Mouse (Mus musculus) myocyte (in vitro differentiated cells): Measurements from ENCODE around the gene Wee2. TPM values are rescaled to one million over a fixed set of nuclear protein-coding genes. Genes with fewer than 3 reads are reported as not detected.

Experiments used
- H3K27me3 ChIP-seq: one replicate; pipeline ENCODE4 v1.6.1; 2011; ENCODE audit not compliant: control insufficient read depth, insufficient read depth, insufficient read length
- H3K36me3 ChIP-seq: one replicate; pipeline ENCODE4 v1.6.1; 2011; ENCODE audit not compliant: control insufficient read depth, insufficient read depth
- H3K4me2 ChIP-seq: one replicate; pipeline ENCODE4 v1.6.1; 2011; ENCODE audit warnings: low read depth, control low read depth
- H3K4me3 ChIP-seq: one replicate; pipeline ENCODE4 v1.5.1; 2011; ENCODE audit warnings: mild to moderate bottlenecking, control low read depth, moderate library complexity
- H3K79me2 ChIP-seq: one replicate; pipeline ENCODE4 v1.6.1; 2011; ENCODE audit not compliant: control insufficient read depth, insufficient read depth
- H3ac ChIP-seq: one replicate; pipeline ENCODE4 v1.6.1; 2011; ENCODE audit not compliant: control insufficient read depth, insufficient read length
- CEBPB ChIP-seq: IDR thresholded peaks from 2 replicates; pipeline ENCODE4 v1.6.1; 2011; ENCODE audit warnings: mild to moderate bottlenecking, moderate library complexity; ENCODE audit not compliant: poor library complexity, insufficient read depth, severe bottlenecking
- E2F4 ChIP-seq: IDR thresholded peaks from one replicate; pipeline ENCODE4 v1.6.1; 2011; ENCODE audit warnings: mild to moderate bottlenecking, control low read depth, moderate library complexity; ENCODE audit not compliant: insufficient read depth
- MAX ChIP-seq: IDR thresholded peaks from one replicate; pipeline ENCODE4 v1.6.1; 2011; ENCODE audit warnings: low read depth, mild to moderate bottlenecking, control low read depth
- MYOD1 ChIP-seq, 3 experiments: IDR thresholded peaks; one replicate each; pipeline ENCODE4 v1.6.1; 2011; ENCODE audit warnings: control low read depth in 2 of 3, low read depth in 2 of 3, mild to moderate bottlenecking in 2 of 3, moderate library complexity in 1 of 3; ENCODE audit not compliant: insufficient read length in 2 of 3, control insufficient read depth in 1 of 3
- MYOG ChIP-seq, 3 experiments: IDR thresholded peaks; one replicate each; pipeline ENCODE4 v1.6.1; 2011; ENCODE audit warnings: control low read depth in 2 of 3, low read depth in 2 of 3, mild to moderate bottlenecking in 2 of 3; ENCODE audit not compliant: insufficient read length in 2 of 3, control insufficient read depth in 1 of 3, insufficient read depth in 1 of 3
- POLR2A ChIP-seq: IDR thresholded peaks from one replicate; pipeline ENCODE4 v1.6.1; 2011; ENCODE audit warnings: low read depth, mild to moderate bottlenecking, control low read depth, moderate library complexity; ENCODE audit not compliant: insufficient read length
- POLR2AphosphoS2 ChIP-seq: IDR thresholded peaks from one replicate; pipeline ENCODE4 v1.6.1; 2011; ENCODE audit warnings: low read depth, control low read depth; ENCODE audit not compliant: insufficient read length
- REST ChIP-seq: IDR thresholded peaks from one replicate; pipeline ENCODE4 v1.6.1; 2011; ENCODE audit warnings: mild to moderate bottlenecking, control low read depth, moderate library complexity; ENCODE audit not compliant: insufficient read depth, insufficient read length
- SRF ChIP-seq: IDR thresholded peaks from one replicate; pipeline ENCODE4 v1.6.1; 2011; ENCODE audit warnings: low read depth; ENCODE audit not compliant: control insufficient read depth, insufficient read length
- TCF12 ChIP-seq: IDR thresholded peaks from one replicate; pipeline ENCODE4 v1.6.1; 2011; ENCODE audit warnings: mild to moderate bottlenecking, control low read depth; ENCODE audit not compliant: poor library complexity, insufficient read depth, severe bottlenecking
- TCF3 ChIP-seq: IDR thresholded peaks from one replicate; pipeline ENCODE4 v1.6.1; 2011; ENCODE audit warnings: low read depth, control low read depth; ENCODE audit not compliant: insufficient read length
- USF1 ChIP-seq: IDR thresholded peaks from one replicate; pipeline ENCODE4 v1.6.1; 2011; ENCODE audit warnings: low read depth, mild to moderate bottlenecking, control low read depth, moderate library complexity
- polyA plus RNA-seq: library from polyadenylated mRNA; unstranded; fragments of >200 nt; fragmentation: generic; extraction: Trizol; gene quantifications from one replicate; pipeline ENCODE4 v1.2.1, GENCODE M21; 2012; ENCODE audit warnings: missing spikeins

Wee2 gene
- polyA plus RNA-seq, 1 experiment: not detected

- Histone ChIP-seq H3K4me2 (no peak overlapping the region), H3K79me2 (no peaks in the 10 kb centered on the region), H3K36me3 (no peaks in the 10 kb centered on the region), H3K4me3 (no peak overlapping the region), H3ac (no peak overlapping the region), H3K27me3 (no peaks in the 10 kb centered on the region)
- TF ChIP-seq E2F4 (no peak), REST (no peak), POLR2A (no peak), TCF12 (no peak), CEBPB (no peak), USF1 (no peak), MYOD1 (IDR thresholded peaks at IDR 0.05; ENCODE audit: control insufficient read depth in 1 of 3, insufficient read length in 2 of 3, low read depth in 2 of 3) (no peak)
These were observed 27.8 kb upstream of the Wee2 start for GRCm38 (mm10) chr6:40411085-40411484.

GRCm38 (mm10) chr6:40413046-40413445 lies 25.8 kb upstream of the Wee2 start:
- Histone ChIP-seq H3K79me2 (no peaks in the 10 kb centered on the region), H3ac (no peak overlapping the region), H3K4me3 (no peak overlapping the region), H3K4me2 (no peak overlapping the region), H3K27me3 (no peaks in the 10 kb centered on the region), H3K36me3 (no peaks in the 10 kb centered on the region)
- TF ChIP-seq MYOD1 (IDR thresholded peaks at IDR 0.05; ENCODE audit: control insufficient read depth in 1 of 3, insufficient read length in 2 of 3, low read depth in 2 of 3) (no peak), MAX (no peak), TCF12 (no peak), POLR2A (no peak), USF1 (no peak), POLR2AphosphoS2 (no peak), CEBPB (no peak), SRF (no peak), MYOG (IDR thresholded peaks at IDR 0.05; ENCODE audit: control insufficient read depth in 1 of 3, insufficient read depth in 1 of 3, insufficient read length in 2 of 3, low read depth in 2 of 3) (no peak), E2F4 (no peak), REST (no peak), TCF3 (no peak)

GRCm38 (mm10) chr6:40413565-40413964 lies 25.3 kb upstream of the Wee2 start:
- no peak overlapping the region for H3ac ChIP-seq
- no peak overlapping the region for H3K4me3 ChIP-seq
- no peaks in the 10 kb centered on the region for H3K36me3 ChIP-seq
- H3K4me2 ChIP-seq: no peak overlapping the region
- H3K79me2 ChIP-seq: no peaks in the 10 kb centered on the region
- TF ChIP-seq MAX (no peak), POLR2A (no peak), POLR2AphosphoS2 (no peak), TCF12 (no peak), MYOD1 (IDR thresholded peaks at IDR 0.05; ENCODE audit: control insufficient read depth in 1 of 3, insufficient read length in 2 of 3, low read depth in 2 of 3) (no peak), SRF (no peak), E2F4 (no peak), CEBPB (no peak), REST (no peak), USF1 (no peak), MYOG (IDR thresholded peaks at IDR 0.05; ENCODE audit: control insufficient read depth in 1 of 3, insufficient read depth in 1 of 3, insufficient read length in 2 of 3, low read depth in 2 of 3) (no peak), TCF3 (no peak)
- no peaks in the 10 kb centered on the region for H3K27me3 ChIP-seq

- TF ChIP-seq E2F4 (no peak), POLR2A (no peak), CEBPB (no peak), TCF3 (no peak)
- Histone ChIP-seq H3K36me3 (no peaks in the 10 kb centered on the region), H3K27me3 (no peaks in the 10 kb centered on the region), H3ac (no peak overlapping the region), H3K79me2 (no peaks in the 10 kb centered on the region), H3K4me3 (no peak overlapping the region), H3K4me2 (no peak overlapping the region)
These were observed 23.1 kb upstream of the Wee2 start for GRCm38 (mm10) chr6:40415799-40416198.

- Histone ChIP-seq H3ac (no peak overlapping the region), H3K4me3 (no peak overlapping the region), H3K27me3 (no peaks in the 10 kb centered on the region), H3K36me3 (no peaks in the 10 kb centered on the region), H3K79me2 (no peaks in the 10 kb centered on the region), H3K4me2 (no peak overlapping the region)
- TF ChIP-seq REST: no peak
- no peak for TF ChIP-seq POLR2AphosphoS2
- TF ChIP-seq SRF: no peak
- no peak for TF ChIP-seq POLR2A
- TF ChIP-seq CEBPB: no peak
- no peak for TF ChIP-seq E2F4
- no peak for TF ChIP-seq MAX
- no peak for TF ChIP-seq MYOG (IDR thresholded peaks at IDR 0.05; ENCODE audit: control insufficient read depth in 1 of 3, insufficient read depth in 1 of 3, insufficient read length in 2 of 3, low read depth in 2 of 3)
- no peak for TF ChIP-seq TCF12
- TF ChIP-seq TCF3: no peak
- TF ChIP-seq USF1: no peak
- TF ChIP-seq MYOD1 (IDR thresholded peaks at IDR 0.05; ENCODE audit: control insufficient read depth in 1 of 3, insufficient read length in 2 of 3, low read depth in 2 of 3): no peak
These were observed 20.5 kb upstream of the Wee2 start for GRCm38 (mm10) chr6:40418386-40418785.
